Mouse (Mus musculus): Measurements from ENCODE around the gene Rnase12.

DNA sequence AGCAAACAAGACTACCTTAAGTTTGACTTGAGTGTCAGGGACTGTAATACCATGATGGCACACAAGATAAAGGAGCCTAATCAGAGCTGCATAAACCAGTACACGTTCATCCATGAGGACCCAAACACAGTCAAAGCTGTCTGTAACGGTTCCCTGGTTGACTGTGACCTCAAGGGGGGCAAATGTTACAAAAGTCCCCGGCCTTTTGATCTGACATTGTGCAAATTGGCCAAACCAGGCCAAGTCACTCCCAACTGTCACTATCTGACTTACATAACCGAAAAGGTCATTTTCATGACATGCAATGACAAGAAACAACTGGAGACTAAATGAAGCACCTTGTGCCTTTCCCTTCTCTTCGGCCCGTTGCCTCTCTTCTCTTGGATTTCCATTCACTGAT is 47.9 kb downstream of the Rnase12 start:
- TF ChIP-seq CTCF (IDR thresholded peaks at IDR 0.05; ENCODE audit: control insufficient read depth, insufficient read depth, low read length) (no peak), POLR2A (IDR thresholded peaks at IDR 0.05; ENCODE audit: borderline replicate concordance, control insufficient read depth, low read depth, low read length) (no peak)
